Mouse (Mus musculus) gastrocnemius, adult 2 months (tissue): ENCODE results near the gene Fam189a2. TPM values are rescaled to one million over a fixed set of nuclear protein-coding genes. Genes with fewer than 3 reads are reported as not detected.

ENCODE experiments used
- DNase-seq: peaks from one replicate; pipeline ENCODE4 v3.0.0; 2022
- H3K27ac ChIP-seq: fragments of 200-600 bp; 2 replicates; pipeline ENCODE4 v1.8.1; 2022; ENCODE audit warnings: mild to moderate bottlenecking
- H3K4me3 ChIP-seq: fragments of 200-600 bp; 2 replicates; pipeline ENCODE4 v1.8.1; 2022; ENCODE audit warnings: mild to moderate bottlenecking, moderate library complexity
- CTCF ChIP-seq: fragments of 200-600 bp; IDR thresholded peaks from 2 replicates; pipeline ENCODE4 v1.8.1; 2022; ENCODE audit warnings: antibody characterized with exemption, mild to moderate bottlenecking, moderate library complexity
- intact Hi-C: fragments of 180-260 bp; cut with DNase I; formaldehyde crosslinking; loops from one replicate; pipeline ENCODE4 v1.15.1; 2025
- total RNA-seq, 2 experiments: library from RNA; stranded (reverse); gene quantifications; 2 replicates each; pipeline ENCODE4 v1.2.3; 2021

Fam189a2 gene
- total RNA-seq, 2 experiments from 2014 or later = 17.5 to 24.8 TPM

DNA sequence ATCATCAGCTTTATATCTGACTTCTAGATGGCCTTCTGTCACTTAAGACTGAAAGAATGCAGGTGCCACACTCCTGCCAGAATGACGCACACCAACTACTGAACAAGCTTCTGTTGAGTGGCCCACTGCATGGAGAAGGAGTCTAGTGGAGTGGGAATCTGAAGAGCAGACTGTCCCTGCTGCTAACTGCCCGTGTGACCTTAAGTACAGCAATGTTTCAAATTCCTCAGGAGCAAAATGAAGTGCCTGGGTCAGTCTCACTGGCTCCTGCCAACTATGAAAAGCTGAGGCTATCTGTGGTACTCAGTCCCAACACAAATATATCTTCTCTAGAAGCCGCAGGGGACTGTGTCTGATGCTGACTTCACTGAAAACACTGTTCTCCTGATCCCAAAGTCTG, 18.5 kb upstream of the Fam189a2 start:
- intact Hi-C loops = no loop called here
- TF ChIP-seq CTCF = no peak
- Histone ChIP-seq H3K4me3 (no peak overlapping the region), H3K27ac (no peak overlapping the region)
- DNase-seq = no peak

- TF ChIP-seq CTCF = no peak
- peak overlapping the region; percentile 62 for H3K27ac ChIP-seq
- intact Hi-C loops = no loop called here
- H3K4me3 ChIP-seq = peak overlapping the region; percentile 34
- no peak for DNase-seq
Measured at GRCm38 (mm10) chr19:24046395-24046993, 15.7 kb upstream of the Fam189a2 start.

GRCm38 (mm10) chr19:24042387-24042786, 11.6 kb upstream of the Fam189a2 start:
- no peak overlapping the region for H3K4me3 ChIP-seq
- TF ChIP-seq CTCF = no peak
- intact Hi-C loops = no loop called here
- no peak for DNase-seq
- H3K27ac ChIP-seq = no peak overlapping the region

DNA sequence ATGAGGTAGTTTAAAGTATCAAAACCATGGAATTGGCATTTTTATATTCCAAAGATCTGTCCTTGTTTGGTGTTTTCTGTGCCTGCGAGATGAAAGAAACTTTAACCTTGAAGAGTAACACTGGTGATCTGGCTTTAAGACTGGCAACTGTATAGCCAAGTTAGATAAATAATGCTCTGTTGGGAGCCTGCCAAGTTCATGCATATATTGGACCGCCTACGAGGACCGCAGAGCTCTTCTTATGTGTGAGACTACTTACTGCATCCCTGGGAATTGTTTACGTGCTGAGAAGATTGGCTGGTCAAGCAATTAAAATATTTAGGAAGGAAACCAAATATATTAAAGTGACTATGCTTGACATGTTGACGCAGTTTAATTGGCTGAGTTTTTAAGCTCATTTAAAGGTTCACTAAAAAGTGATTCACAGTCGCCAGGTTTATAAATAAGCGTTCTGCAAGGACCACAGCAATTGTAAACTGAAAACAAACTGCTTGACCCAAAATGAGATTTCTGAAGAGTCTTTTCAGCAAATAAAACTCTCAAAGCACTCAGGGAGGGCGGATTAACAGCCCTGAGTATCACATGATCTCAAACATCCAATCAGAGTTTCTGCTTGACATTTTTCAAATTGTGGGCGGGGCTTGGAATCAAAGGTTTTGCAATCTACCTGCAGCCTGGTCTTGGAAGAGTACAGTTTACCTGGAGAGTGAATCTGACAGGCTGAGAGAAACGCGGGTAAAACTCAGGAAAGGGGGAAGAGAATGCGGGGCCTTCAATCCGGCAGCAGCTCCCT, 8.4 kb upstream of the Fam189a2 start:
- DNase-seq = no peak
- H3K4me3 ChIP-seq = no peak overlapping the region
- H3K27ac ChIP-seq = no peak overlapping the region
- intact Hi-C loops = no loop called here
- TF ChIP-seq CTCF = no peak

DNA sequence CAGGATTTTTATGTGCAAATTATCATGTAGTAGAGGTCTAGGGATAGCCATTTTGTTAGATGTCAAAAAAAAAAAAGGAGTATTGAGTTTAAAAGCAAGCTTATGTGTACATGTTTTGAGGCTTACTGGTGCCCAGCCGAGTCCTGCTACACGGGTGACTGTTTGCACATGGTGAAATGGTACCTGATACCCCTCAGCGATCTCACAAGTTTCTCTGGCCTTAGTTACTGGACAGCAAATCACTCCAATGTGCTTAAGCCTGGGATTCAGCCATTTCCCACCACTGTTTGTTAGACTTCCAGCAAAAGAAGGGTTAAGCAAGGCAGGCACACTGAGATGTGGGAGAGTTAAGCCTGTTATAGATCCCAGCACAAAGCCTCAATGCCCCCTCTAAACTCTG, 3.5 kb upstream of the Fam189a2 start:
- Histone ChIP-seq H3K4me3 (no peak overlapping the region), H3K27ac (no peak overlapping the region)
- intact Hi-C loops = no loop called here
- no peak for DNase-seq
- no peak for TF ChIP-seq CTCF

- no peak for DNase-seq
- no peak overlapping the region for H3K4me3 ChIP-seq
- no peak overlapping the region for H3K27ac ChIP-seq
- no peak for TF ChIP-seq CTCF
- intact Hi-C loops = no loop called here
Measured at GRCm38 (mm10) chr19:24032654-24033236, 1.9 kb upstream of the Fam189a2 start.

DNA sequence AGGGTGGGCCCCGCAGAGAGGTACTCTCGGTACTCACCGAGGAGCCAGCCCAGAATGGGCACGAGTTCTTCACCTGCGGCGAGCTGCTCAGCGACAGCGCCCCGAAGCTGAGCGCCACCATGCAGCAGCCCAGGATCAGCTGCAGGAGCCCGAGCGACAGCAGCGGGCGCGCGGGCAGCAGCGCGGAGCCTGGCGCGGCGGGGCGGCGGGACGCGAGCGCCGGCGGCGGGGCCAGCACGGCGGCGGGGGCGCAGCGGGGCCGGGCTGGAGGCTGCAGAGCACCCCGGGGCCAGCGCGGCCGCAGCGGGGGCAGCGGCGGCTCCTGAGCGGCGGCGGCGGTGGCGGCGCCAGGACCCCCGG, 328 bp downstream of the Fam189a2 start:
- Histone ChIP-seq H3K4me3 (peak overlapping the region; percentile 91), H3K27ac (peak overlapping the region; percentile 89)
- 0 out of 2 replicates have a peak, but pooled peaks have one; percentile 13 for TF ChIP-seq CTCF
- intact Hi-C loops = loop anchor here (2.0 kb wide), 1 partner anchor 58 kb away; no protein-coding TSS in a partner anchor
- DNase-seq = peak; percentile 67

GRCm38 (mm10) chr19:24029616-24030510, 956 bp downstream of the Fam189a2 start:
- TF ChIP-seq CTCF = no peak
- DNase-seq = peak; percentile 75
- Histone ChIP-seq H3K4me3 (peak overlapping the region; percentile 91), H3K27ac (peak overlapping the region; percentile 89)
- intact Hi-C loops = loop anchor here (2.0 kb wide), 1 partner anchor 57 kb away; no protein-coding TSS in a partner anchor

GRCm38 (mm10) chr19:24025876-24026275, 4.9 kb downstream of the Fam189a2 start:
- DNase-seq = no peak
- no peak for TF ChIP-seq CTCF
- Histone ChIP-seq H3K27ac (no peak overlapping the region), H3K4me3 (no peak overlapping the region)
- intact Hi-C loops = no loop called here

DNA sequence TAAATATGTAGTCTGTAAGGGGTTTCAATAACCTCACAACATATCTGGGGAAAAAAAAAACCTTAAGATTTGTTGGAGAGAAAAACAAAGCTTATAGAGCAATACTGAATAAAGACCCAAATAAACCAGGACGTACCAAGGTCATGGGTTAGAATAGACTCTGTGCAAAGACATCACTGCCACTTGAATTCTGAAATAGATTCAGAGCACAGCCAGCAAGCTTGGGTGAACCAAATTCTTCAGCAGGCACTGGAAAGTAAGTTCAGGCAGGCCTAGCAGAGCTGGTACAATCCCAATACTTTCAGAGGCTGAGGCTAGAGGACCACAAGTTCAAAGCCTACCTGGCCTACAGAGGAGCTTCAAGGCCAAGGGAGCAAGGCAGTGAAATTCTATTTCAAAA, 6.2 kb downstream of the Fam189a2 start:
- Histone ChIP-seq H3K4me3 (no peak overlapping the region), H3K27ac (peak overlapping the region; percentile 53)
- TF ChIP-seq CTCF = no peak
- intact Hi-C loops = no loop called here
- no peak for DNase-seq

- peak overlapping the region; percentile 53 for H3K27ac ChIP-seq
- no peak for DNase-seq
- no peak for TF ChIP-seq CTCF
- H3K4me3 ChIP-seq = no peak overlapping the region
- intact Hi-C loops = no loop called here
Measured at GRCm38 (mm10) chr19:24024131-24024530, 6.7 kb downstream of the Fam189a2 start.

GRCm38 (mm10) chr19:24023351-24023750, 7.5 kb downstream of the Fam189a2 start:
- TF ChIP-seq CTCF = no peak
- peak overlapping the region; percentile 4 for H3K27ac ChIP-seq
- DNase-seq = no peak

More at GRCm38 (mm10) chr19:24023351-24023750, 7.5 kb downstream of the Fam189a2 start:
- intact Hi-C loops = no loop called here
- H3K4me3 ChIP-seq = no peak overlapping the region
